Mouse (Mus musculus): ENCODE results near the gene Tmem120a.

Tmem120a gene

DNA sequence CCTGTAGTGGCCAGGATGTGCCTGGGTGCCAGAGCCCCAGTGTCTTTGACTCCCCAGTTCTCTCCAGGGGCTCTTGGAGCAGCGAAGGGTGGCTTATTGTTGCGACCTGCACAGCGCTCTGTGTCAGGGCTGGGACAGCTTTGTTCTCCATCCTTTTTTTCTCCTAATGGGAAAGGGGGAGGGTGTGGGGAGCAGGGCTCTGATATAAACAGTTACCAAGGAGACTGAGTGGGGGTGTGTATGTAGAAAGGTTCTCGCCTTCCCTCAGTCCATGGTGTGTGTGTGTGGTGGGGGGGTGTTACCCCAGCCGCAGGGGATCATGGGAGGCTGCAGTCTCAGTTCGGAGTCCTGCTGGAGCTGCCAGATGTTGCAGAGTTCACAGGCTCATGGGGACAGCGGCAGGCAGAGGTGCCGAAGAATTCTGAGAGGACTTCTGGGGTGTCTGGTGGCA lies 18.8 kb downstream of the Tmem120a start:
- no peak for DNase-seq (ENCODE audit: low read depth, low spot score)
- no peaks in the 10 kb centered on the region for H3K27me3 ChIP-seq (ENCODE audit: control insufficient read depth, insufficient read depth, low read length, poor library complexity, severe bottlenecking)
- H3K36me3 ChIP-seq (ENCODE audit: control insufficient read depth, insufficient read depth, low read length, poor library complexity, severe bottlenecking) = no peaks in the 10 kb centered on the region

DNA sequence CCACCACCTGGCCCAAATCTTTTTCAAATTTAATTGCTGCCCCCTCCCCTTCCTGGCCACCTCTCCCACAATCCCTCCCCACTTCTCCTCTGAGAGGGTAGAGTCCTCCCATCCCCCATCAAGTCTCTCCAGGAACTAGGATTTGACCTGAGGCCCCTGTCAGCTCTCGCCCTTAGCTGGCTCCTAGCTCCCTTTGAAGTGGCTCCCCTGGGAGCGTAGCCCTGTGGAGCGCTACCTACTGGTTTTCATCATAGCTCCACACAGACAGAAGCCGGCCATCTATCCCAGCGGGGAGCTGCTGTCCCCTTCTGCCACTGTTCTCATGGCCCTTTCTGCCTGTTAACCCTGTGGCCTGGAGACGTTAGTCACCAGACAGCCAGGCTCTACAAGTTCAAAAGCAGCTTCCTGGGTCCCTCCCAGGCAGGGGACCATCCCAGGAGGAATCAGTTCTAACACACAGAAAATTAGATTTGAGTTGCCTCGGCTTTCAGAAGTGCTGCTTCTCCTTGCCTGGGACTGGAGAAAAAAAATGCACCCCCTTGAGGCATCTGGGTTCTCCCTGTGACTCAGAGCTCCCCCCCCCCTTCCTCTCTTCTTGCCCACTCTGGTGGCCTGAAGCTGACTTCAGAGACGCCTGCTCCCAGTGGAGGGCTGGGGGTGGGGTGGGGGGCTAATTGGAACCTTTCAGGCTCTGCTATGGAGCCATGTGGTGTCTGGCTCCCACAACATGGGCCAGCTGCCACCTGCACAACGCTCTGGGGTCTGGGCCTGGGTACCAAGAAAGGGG lies 19.5 kb downstream of the Tmem120a start:
- H3K36me3 ChIP-seq (ENCODE audit: control insufficient read depth, insufficient read depth, low read length, poor library complexity, severe bottlenecking) = no peaks in the 10 kb centered on the region
- H3K27me3 ChIP-seq (ENCODE audit: control insufficient read depth, insufficient read depth, low read length, poor library complexity, severe bottlenecking) = no peaks in the 10 kb centered on the region
- DNase-seq (ENCODE audit: low read depth, low spot score) = no peak

DNA sequence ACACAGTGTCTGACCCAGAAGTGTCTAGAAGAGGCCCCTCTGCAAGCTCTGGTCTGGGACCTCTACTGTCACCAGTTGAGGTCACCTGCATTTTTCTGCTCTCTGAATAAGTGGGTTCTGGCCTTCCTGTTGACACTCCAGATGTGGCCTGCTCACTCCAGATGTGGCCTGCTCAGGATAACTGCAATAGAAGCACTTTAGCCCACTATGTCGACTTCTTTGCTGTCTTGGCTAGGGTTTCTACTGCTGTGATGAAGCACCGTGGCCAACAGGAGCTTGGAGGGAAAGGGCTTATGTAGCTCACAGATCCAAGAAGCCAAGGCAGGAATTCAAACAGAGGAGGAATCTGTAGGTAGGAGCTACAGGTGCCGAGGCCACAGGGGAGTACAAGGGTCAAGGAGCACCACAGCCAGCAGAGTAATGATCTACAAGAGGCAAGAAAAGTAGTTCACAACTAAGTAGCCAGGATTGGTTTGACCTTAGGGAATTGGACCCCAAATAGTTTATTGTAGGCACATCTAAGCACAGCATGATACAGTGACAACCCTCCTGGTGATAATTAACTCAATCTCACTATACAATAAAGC lies 21.0 kb downstream of the Tmem120a start:
- no peak for DNase-seq (ENCODE audit: low read depth, low spot score)
- Histone ChIP-seq H3K27me3 (ENCODE audit: control insufficient read depth, insufficient read depth, low read length, poor library complexity, severe bottlenecking) (no peaks in the 10 kb centered on the region), H3K36me3 (ENCODE audit: control insufficient read depth, insufficient read depth, low read length, poor library complexity, severe bottlenecking) (no peaks in the 10 kb centered on the region)

DNA sequence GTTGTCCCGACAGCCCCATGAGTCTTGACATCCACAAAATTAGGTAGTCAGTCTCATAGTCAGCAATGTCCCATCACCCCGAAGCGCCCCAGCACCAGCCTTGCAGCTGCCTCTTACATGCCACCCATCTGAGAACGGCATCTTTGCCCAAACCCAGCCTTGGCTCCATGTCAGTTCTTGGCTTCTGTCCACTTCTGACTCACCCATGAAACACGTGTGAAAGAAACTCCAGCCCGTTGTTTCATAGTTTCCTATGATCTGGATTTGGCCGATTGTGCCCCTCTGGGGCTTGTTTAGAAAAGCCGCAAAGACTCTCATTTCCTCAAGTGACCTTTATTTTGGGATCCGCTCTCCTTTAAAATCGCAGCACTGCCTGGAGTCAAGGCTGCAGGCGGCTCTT lies 22.1 kb downstream of the Tmem120a start:
- no peaks in the 10 kb centered on the region for H3K36me3 ChIP-seq (ENCODE audit: control insufficient read depth, insufficient read depth, low read length, poor library complexity, severe bottlenecking)
- DNase-seq (ENCODE audit: low read depth, low spot score) = no peak

DNA sequence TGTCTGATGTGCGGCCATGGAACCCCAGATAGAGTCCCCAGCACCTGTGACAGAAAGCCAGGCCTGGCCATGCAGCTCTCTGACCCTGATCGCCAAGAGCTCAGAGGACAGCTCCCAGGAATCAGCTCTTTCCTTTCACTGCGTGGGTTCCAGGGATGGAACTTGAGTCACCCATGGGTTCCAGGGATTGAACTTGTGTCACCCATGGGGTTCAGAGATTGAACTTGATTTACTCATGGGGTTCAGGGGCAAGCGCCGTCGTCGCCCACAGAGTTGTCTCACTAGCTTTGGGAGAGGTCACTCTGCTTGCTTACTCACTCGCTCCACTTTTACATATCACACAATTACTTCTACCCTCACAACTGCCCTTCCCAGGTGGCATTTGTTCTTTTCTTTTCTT lies 23.2 kb downstream of the Tmem120a start:
- DNase-seq (ENCODE audit: low read depth, low spot score) = no peak
- Histone ChIP-seq H3K36me3 (ENCODE audit: control insufficient read depth, insufficient read depth, low read length, poor library complexity, severe bottlenecking) (no peaks in the 10 kb centered on the region; the same call in none of the 2 replicates), H3K27me3 (ENCODE audit: control insufficient read depth, insufficient read depth, low read length, poor library complexity, severe bottlenecking) (no peaks in the 10 kb centered on the region)

More for the DNA sequence above, 22.1 kb downstream of the Tmem120a start:
- no peaks in the 10 kb centered on the region for H3K27me3 ChIP-seq (ENCODE audit: control insufficient read depth, insufficient read depth, low read length, poor library complexity, severe bottlenecking)

DNA sequence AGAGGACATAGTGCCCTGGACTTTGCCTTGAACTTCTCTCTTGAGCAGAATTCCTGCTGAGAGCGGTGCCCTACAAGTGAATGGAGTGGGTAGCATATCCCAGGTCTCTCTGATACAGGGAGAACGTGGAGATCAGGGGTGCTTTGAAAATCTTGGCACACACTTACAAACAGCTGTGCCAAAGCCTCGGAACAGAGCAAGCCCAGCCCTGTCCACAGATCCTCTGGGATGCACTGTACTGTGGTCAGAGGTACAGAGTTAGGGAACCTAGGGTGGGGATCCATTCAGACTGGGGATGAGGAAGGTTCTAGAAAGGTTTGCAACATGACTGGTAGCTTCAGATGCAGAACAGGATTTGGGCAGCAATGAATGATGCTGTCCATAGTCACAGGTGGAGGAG lies 24.1 kb downstream of the Tmem120a start:
- DNase-seq (ENCODE audit: low read depth, low spot score) = no peak
- no peaks in the 10 kb centered on the region for H3K27me3 ChIP-seq (ENCODE audit: control insufficient read depth, insufficient read depth, low read length, poor library complexity, severe bottlenecking)
- no peaks in the 10 kb centered on the region; the same call in none of the 2 replicates for H3K36me3 ChIP-seq (ENCODE audit: control insufficient read depth, insufficient read depth, low read length, poor library complexity, severe bottlenecking)

DNA sequence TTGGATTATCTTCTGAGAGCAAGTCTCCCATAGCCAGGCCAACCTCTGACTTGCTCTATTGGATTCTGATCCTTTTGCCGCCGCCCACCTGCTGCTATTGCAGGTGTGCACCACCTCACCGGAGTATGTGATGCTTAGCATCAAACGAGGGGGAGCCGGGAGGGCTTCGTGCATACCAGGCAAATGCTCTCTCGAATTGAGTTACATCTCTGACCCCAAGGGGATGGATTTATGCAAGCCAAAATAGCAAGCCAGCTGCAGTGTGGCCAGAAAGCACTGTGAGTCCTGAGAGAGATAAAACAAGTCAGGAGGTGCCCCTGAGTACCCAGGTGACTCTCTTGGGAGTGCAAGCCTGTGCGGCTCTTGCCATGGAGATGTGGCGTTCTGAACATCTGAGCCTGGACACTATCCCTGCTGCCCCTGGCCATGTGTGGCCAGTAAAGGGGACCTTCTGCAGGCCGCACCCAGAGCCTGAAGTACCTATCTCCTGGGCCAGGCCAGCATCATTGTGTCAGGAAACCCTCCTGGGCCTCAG lies 24.6 kb downstream of the Tmem120a start:
- DNase-seq (ENCODE audit: low read depth, low spot score) = no peak
- H3K36me3 ChIP-seq (ENCODE audit: control insufficient read depth, insufficient read depth, low read length, poor library complexity, severe bottlenecking) = no peaks in the 10 kb centered on the region; the same call in none of the 2 replicates
- no peaks in the 10 kb centered on the region for H3K27me3 ChIP-seq (ENCODE audit: control insufficient read depth, insufficient read depth, low read length, poor library complexity, severe bottlenecking)

DNA sequence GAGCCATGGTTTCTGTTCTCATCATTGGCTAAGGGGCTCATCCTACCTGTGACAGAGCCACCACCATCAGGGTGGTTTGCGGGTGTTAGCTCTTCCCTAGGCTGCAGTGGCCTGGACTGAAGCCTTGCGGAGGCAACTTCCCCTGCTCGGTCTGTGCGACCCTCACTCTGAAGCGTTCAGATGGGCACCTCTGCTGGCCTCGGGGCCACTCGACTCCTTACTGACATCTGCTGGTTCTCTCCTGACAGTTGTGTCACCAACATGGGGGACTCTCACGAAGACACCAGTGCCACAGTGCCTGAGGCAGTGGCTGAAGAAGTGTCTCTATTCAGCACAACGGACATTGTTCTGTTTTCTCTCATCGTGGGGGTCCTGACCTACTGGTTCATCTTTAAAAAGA lies 28.6 kb downstream of the Tmem120a start:
- H3K27me3 ChIP-seq (ENCODE audit: control insufficient read depth, insufficient read depth, low read length, poor library complexity, severe bottlenecking) = no peaks in the 10 kb centered on the region
- DNase-seq (ENCODE audit: low read depth, low spot score) = no peak
- no peaks in the 10 kb centered on the region; the same call in none of the 2 replicates for H3K36me3 ChIP-seq (ENCODE audit: control insufficient read depth, insufficient read depth, low read length, poor library complexity, severe bottlenecking)

DNA sequence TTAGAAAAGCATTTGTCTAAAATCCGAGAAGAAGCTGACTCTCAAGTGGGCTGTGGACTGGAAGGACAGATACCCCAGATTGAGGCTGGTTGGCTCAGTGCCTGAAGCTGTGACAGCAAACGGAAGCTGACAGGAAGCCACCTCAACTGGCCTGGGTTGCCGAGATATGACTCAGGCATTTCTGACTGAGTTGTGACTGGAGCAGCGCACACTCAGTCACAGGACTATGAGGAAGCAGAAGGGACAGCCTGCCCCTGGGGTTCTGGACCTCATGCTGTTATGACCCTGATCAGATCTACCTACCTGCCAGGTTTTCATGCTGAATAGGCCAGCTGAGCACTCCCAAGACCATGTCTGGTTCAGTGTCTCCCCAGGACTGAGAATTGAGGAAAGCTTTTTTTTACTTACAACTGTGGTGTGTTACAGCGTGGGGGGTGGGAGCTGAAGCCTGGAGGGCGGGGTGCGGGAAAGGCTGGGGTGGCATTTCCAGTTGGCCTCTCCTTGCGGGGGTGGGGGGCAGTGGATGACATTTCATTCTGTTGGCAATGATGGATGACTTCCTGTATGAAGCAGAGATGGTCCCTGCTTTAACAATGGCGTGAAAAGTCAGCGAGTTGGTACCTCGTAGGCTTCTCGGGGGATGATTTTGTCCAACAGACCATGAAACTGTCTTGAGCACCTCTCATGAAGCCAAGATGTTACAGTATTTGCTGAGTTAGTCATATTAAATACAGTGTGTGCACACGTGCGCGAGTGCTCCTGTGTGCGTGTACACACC lies 30.6 kb downstream of the Tmem120a start:
- H3K36me3 ChIP-seq (ENCODE audit: control insufficient read depth, insufficient read depth, low read length, poor library complexity, severe bottlenecking) = no peaks in the 10 kb centered on the region; the same call in none of the 2 replicates
- H3K27me3 ChIP-seq (ENCODE audit: control insufficient read depth, insufficient read depth, low read length, poor library complexity, severe bottlenecking) = no peaks in the 10 kb centered on the region
- DNase-seq (ENCODE audit: low read depth, low spot score) = peak; percentile 65

DNA sequence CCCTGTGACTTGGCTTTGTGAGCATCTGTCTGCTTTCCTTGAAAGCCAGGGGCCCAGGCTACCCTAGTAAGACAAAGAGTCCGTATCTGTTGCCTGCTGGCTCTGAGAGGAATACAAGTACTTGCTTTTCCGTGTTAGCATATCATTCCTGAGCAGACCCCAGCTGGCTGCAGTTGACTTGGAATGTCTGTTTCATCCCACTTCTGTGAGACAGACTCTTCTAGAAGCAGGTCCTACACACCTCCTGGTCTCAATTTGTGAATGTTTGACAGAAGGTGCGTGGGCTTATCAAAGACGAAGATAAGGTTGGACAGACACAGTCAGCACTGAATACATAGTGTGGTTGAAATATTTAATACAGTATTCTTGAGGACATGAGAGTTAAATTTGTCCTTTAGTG lies 31.4 kb downstream of the Tmem120a start:
- Histone ChIP-seq H3K27me3 (ENCODE audit: control insufficient read depth, insufficient read depth, low read length, poor library complexity, severe bottlenecking) (no peaks in the 10 kb centered on the region), H3K36me3 (ENCODE audit: control insufficient read depth, insufficient read depth, low read length, poor library complexity, severe bottlenecking) (no peaks in the 10 kb centered on the region; the same call in none of the 2 replicates)
- DNase-seq (ENCODE audit: low read depth, low spot score) = no peak

DNA sequence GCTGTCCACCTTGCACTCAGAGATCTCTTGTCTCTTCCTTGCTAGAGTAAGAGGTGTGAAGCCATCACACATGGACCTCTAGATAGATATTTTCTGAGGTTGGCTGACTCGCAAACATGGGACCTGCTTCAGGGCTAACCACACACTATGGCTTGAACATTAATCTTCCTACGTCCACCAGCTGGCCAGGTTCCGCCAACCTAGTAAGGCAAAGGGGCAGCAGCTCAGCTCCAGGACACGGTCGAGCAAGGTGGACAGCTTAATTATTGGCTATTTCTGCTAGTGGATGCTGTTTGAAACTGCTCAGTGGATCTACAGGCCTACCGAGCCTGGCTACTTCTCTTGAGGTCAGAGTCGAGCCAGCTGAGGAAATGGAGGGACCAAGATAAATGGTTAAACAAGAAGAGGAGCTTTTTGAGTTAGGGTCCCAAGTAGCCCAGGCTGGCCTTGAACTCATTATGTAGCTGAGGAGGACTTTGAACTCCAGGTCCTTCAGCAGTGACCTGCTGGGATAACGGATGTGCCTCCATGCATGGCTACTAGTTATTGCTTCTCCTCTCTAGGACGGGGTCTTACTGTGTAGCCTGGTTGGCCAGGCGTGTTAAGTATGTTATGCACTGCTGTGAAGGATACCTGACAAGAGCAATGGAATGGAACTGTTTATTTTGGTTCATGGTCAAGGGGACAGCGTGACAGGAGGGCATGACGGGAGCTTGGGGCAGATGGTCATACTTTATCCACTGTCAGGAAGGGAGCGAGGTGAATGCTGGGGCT lies 32.5 kb downstream of the Tmem120a start:
- Histone ChIP-seq H3K27me3 (ENCODE audit: control insufficient read depth, insufficient read depth, low read length, poor library complexity, severe bottlenecking) (no peaks in the 10 kb centered on the region), H3K36me3 (ENCODE audit: control insufficient read depth, insufficient read depth, low read length, poor library complexity, severe bottlenecking) (no peaks in the 10 kb centered on the region; the same call in 1 of the 2 replicates)
- DNase-seq (ENCODE audit: low read depth, low spot score) = no peak

DNA sequence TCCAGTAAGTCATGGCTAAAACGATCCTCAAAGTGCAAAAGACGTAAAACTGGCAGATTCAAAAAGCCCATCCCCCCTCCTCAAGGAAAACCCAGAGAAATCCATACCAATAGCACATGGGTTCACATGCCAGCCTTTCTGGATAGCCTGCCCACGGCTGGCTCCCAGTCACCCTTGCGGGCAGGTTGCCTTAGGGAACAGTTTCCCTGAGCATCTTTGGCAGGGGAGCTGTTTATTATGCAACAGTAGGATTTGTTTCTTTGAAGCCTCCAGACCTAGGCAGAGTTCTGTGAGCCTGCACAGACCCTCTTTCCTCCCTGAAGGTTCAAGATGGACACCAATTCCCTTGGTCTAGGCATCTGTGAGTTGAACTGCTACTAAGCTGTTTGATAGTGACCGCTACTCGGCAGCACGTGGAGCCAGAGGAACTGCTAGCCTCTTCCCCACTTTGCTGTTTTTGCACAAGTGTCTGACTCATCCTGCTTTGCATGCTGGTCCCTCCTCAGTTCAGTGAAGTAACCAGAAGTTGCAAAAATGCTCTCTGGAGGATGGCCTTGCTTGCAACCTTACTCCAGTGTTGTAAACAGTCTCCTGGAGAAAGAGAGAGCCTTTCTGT lies 33.5 kb downstream of the Tmem120a start:
- Histone ChIP-seq H3K36me3 (ENCODE audit: control insufficient read depth, insufficient read depth, low read length, poor library complexity, severe bottlenecking) (no peaks in the 10 kb centered on the region), H3K27me3 (ENCODE audit: control insufficient read depth, insufficient read depth, low read length, poor library complexity, severe bottlenecking) (no peaks in the 10 kb centered on the region)
- peak; percentile 40 for DNase-seq (ENCODE audit: low read depth, low spot score)

DNA sequence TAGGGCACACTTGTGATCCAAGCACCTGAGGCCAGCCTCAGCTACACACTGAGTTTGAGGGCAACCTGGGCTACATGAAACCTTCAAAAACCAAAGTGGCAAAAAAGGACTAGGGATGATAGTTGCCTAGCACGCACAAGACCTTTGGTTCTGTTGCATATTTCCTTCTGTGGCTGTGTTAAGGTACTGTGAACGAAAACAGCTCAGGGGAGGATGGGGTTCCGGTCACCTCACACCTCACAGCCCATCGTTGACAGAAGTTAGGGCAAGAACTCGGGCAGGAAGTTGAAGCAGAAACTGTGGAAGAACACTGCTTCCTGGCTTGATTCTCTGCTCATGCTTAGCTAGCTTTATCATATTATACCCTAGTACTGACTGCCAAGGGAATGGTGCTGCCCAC lies 34.5 kb downstream of the Tmem120a start:
- H3K27me3 ChIP-seq (ENCODE audit: control insufficient read depth, insufficient read depth, low read length, poor library complexity, severe bottlenecking) = no peaks in the 10 kb centered on the region
- no peaks in the 10 kb centered on the region for H3K36me3 ChIP-seq (ENCODE audit: control insufficient read depth, insufficient read depth, low read length, poor library complexity, severe bottlenecking)
- no peak for DNase-seq (ENCODE audit: low read depth, low spot score)

DNA sequence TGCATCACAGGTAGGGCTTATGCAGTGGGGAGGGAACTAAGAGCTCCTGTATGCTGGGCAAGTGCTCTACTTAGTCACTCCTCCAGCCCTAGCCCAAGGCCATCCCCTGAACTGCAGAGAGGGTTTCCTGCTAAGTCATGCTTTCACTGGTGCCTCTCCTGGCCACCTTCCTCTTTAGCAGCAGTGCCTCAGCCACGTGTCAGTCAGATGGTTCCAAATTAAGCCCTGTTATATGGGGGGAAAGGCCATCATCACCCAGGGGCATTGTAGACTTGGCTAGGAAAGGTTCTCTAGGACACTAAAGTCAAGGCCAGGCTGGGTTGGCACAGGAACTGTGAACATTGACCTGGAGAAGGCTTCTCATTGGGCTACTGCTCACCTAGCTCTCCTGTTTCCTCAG lies 36.4 kb downstream of the Tmem120a start:
- H3K36me3 ChIP-seq (ENCODE audit: control insufficient read depth, insufficient read depth, low read length, poor library complexity, severe bottlenecking) = no peaks in the 10 kb centered on the region
- H3K27me3 ChIP-seq (ENCODE audit: control insufficient read depth, insufficient read depth, low read length, poor library complexity, severe bottlenecking) = no peaks in the 10 kb centered on the region
- peak; percentile 27 for DNase-seq (ENCODE audit: low read depth, low spot score)

Data from splenic B cell, adult 2 months (primary cell).